Mouse (Mus musculus) CD4-positive, CD25-positive, alpha-beta regulatory T cell, adult 4 months (primary cell): ENCODE data around the gene Wdr66. TPM values are rescaled to one million over a fixed set of nuclear protein-coding genes. Genes with fewer than 3 reads are reported as not detected.

ENCODE experiments used
- ATAC-seq: one replicate; pipeline ENCODE4 v1.8.0; 2017
- polyA plus RNA-seq, 2 experiments: library from polyadenylated mRNA; unstranded; fragments of 100-300 nt; shearing (Covaris generic); gene quantifications; one replicate each; pipeline ENCODE4 v1.2.1; 2017

Gene Wdr66
- polyA plus RNA-seq, 2 experiments from 2014 or later, result 4.7 to 6.1 TPM

- no peak for ATAC-seq
Measured at GRCm38 (mm10) chr5:123315219-123315866, 63.4 kb downstream of the Wdr66 start.

GRCm38 (mm10) chr5:123317992-123318391 is 66.1 kb downstream of the Wdr66 start:
- ATAC-seq, result peak; percentile 72

GRCm38 (mm10) chr5:123320136-123320535 is 68.2 kb downstream of the Wdr66 start:
- no peak for ATAC-seq

- no peak for ATAC-seq
Measured at GRCm38 (mm10) chr5:123324242-123324641, 72.3 kb downstream of the Wdr66 start.

GRCm38 (mm10) chr5:123326006-123326750 is 74.3 kb downstream of the Wdr66 start:
- no peak for ATAC-seq

GRCm38 (mm10) chr5:123326751-123327148 is 74.8 kb downstream of the Wdr66 start:
- no peak for ATAC-seq

GRCm38 (mm10) chr5:123327686-123328085 is 75.8 kb downstream of the Wdr66 start:
- no peak for ATAC-seq

- ATAC-seq, result no peak
Measured at GRCm38 (mm10) chr5:123333566-123333965, 81.7 kb downstream of the Wdr66 start.

- no peak for ATAC-seq
Measured at GRCm38 (mm10) chr5:123336205-123336961, 84.5 kb downstream of the Wdr66 start.

- ATAC-seq, result no peak
Measured at GRCm38 (mm10) chr5:123338463-123338862, 86.6 kb downstream of the Wdr66 start.

GRCm38 (mm10) chr5:123343707-123344627 is 92.1 kb downstream of the Wdr66 start, which contains the start of gene Bcl7a:
Gene Bcl7a, plus strand, starts transcription at chr5:123343834.
- ATAC-seq, result peak; percentile 82

- no peak for ATAC-seq
Measured at GRCm38 (mm10) chr5:123344628-123344962, 92.7 kb downstream of the Wdr66 start.

- ATAC-seq, result peak; percentile 28
Measured at GRCm38 (mm10) chr5:123344963-123345852, 93.3 kb downstream of the Wdr66 start.

GRCm38 (mm10) chr5:123345853-123346654 is 94.2 kb downstream of the Wdr66 start:
- no peak for ATAC-seq

GRCm38 (mm10) chr5:123346701-123347270 is 94.9 kb downstream of the Wdr66 start:
- no peak for ATAC-seq

- ATAC-seq, result no peak
Measured at GRCm38 (mm10) chr5:123347985-123348384, 96.1 kb downstream of the Wdr66 start.

- no peak for ATAC-seq
Measured at GRCm38 (mm10) chr5:123350386-123350785, 98.5 kb downstream of the Wdr66 start.

GRCm38 (mm10) chr5:123355918-123356317 is 104.0 kb downstream of the Wdr66 start:
- ATAC-seq, result no peak

GRCm38 (mm10) chr5:123357253-123357652 is 105.4 kb downstream of the Wdr66 start:
- no peak for ATAC-seq

- no peak for ATAC-seq
Measured at GRCm38 (mm10) chr5:123359431-123359830, 107.5 kb downstream of the Wdr66 start.
